Mouse (Mus musculus) cerebellum, adult 2 months (tissue): ENCODE data around the gene Adam1a.

ENCODE experiments used
- CTCF ChIP-seq: fragments of 200-500 bp; IDR thresholded peaks from 2 replicates; pipeline ENCODE4 v1.5.1; 2011; ENCODE audit warnings: low read depth, mild to moderate bottlenecking, control low read depth, low read length, moderate library complexity, borderline replicate concordance; ENCODE audit not compliant: insufficient read depth
- POLR2A ChIP-seq: fragments of 200-500 bp; IDR thresholded peaks from 2 replicates; pipeline ENCODE4 v1.6.1; 2011; ENCODE audit warnings: low read length, control low read depth, borderline replicate concordance; ENCODE audit not compliant: insufficient read depth

DNA sequence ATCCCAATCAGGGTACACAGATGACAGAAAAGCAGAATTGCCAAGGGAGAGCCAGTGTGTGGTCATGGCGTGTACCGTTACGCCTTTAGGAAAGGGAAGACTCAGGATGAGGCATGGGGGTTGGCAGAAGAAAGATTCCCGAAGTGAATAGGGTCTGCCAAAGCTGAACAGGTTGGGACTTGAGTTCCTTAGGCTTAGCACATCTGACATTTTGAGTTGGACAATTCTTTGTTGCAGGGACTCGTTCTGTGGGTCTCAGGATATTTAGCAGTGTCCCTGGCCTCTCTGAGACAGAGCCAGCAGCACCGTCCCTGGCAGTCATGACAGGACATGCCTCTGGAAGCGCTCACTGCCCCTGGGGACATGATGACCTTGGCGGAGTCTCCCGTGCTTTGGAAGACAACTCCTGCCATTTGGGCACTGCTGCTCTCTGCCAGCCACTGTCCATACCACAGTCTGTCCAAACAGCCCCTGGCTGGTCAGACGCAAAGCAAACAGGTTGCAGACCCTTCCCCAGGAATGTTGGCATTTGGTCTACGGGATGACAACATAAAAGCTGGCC is 31.7 kb upstream of the Adam1a start:
- TF ChIP-seq CTCF: no peak
- TF ChIP-seq POLR2A: no peak
